Mouse (Mus musculus): ENCODE data around the gene Nckipsd. TPM values are rescaled to one million over a fixed set of nuclear protein-coding genes. Genes with fewer than 3 reads are reported as not detected.

The Nckipsd gene
- polyA plus RNA-seq, 1 experiment from 2014 or later, result 13.0 TPM

- H3K27ac ChIP-seq (ENCODE audit: low read depth, low read length), result peak within 1 kb of the TSS; percentile 54
- WGBS, result 1% methylated on average over 57 of the region's 70 CpGs
Measured at GRCm38 (mm10) chr9:108825820-108826699, 17.9 kb downstream of the Nckipsd start, which contains the start of gene Celsr3. Gene Celsr3 (plus strand): TSS chr9:108826320.

GRCm38 (mm10) chr9:108826700-108827340, 18.7 kb downstream of the Nckipsd start:
- Histone ChIP-seq H3K9ac (ENCODE audit: low read depth, low read length) (peak overlapping the region; percentile 70), H3K4me2 (replicated peaks; ENCODE audit: low read depth, low read length) (peak overlapping the region; percentile 66), H3K27ac (ENCODE audit: low read depth, low read length) (peak overlapping the region; percentile 30), H3K36me3 (ENCODE audit: control insufficient read depth, insufficient read depth, low read length) (no peaks in the 10 kb centered on the region), H3K4me3 (ENCODE audit: low read depth, low read length) (peak overlapping the region; percentile 56), H3K27me3 (ENCODE audit: control insufficient read depth, insufficient read depth, low read length) (peaks cover 31% of the 10 kb centered on the region), H3K9me3 (ENCODE audit: control insufficient read depth, low read length) (no peaks in the 10 kb centered on the region), H3K4me1 (replicated peaks; ENCODE audit: control insufficient read depth, insufficient read depth, low read length) (peaks cover 13% of the 10 kb centered on the region)
- 2% methylated on average over 39 of the region's 39 CpGs for WGBS
- peak; percentile 87 for DNase-seq (ENCODE audit: low spot score)
- ATAC-seq (ENCODE audit: low FRiP score), result no peak

More at GRCm38 (mm10) chr9:108825820-108826699, 17.9 kb downstream of the Nckipsd start, which contains the start of gene Celsr3:
- H3K4me1 ChIP-seq (replicated peaks; ENCODE audit: control insufficient read depth, insufficient read depth, low read length), result peaks cover 11% of the 10 kb centered on the region
- DNase-seq (ENCODE audit: low spot score) (peak; percentile 90), ATAC-seq (ENCODE audit: low FRiP score) (peak; percentile 64)
- H3K9ac ChIP-seq (ENCODE audit: low read depth, low read length), result peak within 1 kb of the TSS; percentile 70
- H3K9me3 ChIP-seq (ENCODE audit: control insufficient read depth, low read length), result no peaks in the 10 kb centered on the region
- peak within 1 kb of the TSS; percentile 66 for H3K4me2 ChIP-seq (replicated peaks; ENCODE audit: low read depth, low read length)
- H3K4me3 ChIP-seq (ENCODE audit: low read depth, low read length), result peak within 1 kb of the TSS; percentile 56
- H3K27me3 ChIP-seq (ENCODE audit: control insufficient read depth, insufficient read depth, low read length), result peaks cover 24% of the 10 kb centered on the region
- H3K36me3 ChIP-seq (ENCODE audit: control insufficient read depth, insufficient read depth, low read length), result no peaks in the 10 kb centered on the region

- no peak for ATAC-seq (ENCODE audit: low FRiP score)
- no peaks in the 10 kb centered on the region for H3K36me3 ChIP-seq (ENCODE audit: control insufficient read depth, insufficient read depth, low read length)
- peak overlapping the region; percentile 56 for H3K4me3 ChIP-seq (ENCODE audit: low read depth, low read length)
- H3K4me2 ChIP-seq (replicated peaks; ENCODE audit: low read depth, low read length), result peak overlapping the region; percentile 66
- 17% methylated on average over 34 of the region's 34 CpGs for WGBS
- DNase-seq (ENCODE audit: low spot score), result no peak
- H3K27ac ChIP-seq (ENCODE audit: low read depth, low read length), result peak overlapping the region; percentile 30; the same call in 1 of the 2 replicates
- H3K27me3 ChIP-seq (ENCODE audit: control insufficient read depth, insufficient read depth, low read length), result peaks cover 35% of the 10 kb centered on the region
- H3K9ac ChIP-seq (ENCODE audit: low read depth, low read length), result peak overlapping the region; percentile 70; the same call in 1 of the 2 replicates
- peaks cover 17% of the 10 kb centered on the region for H3K4me1 ChIP-seq (replicated peaks; ENCODE audit: control insufficient read depth, insufficient read depth, low read length)
- no peaks in the 10 kb centered on the region for H3K9me3 ChIP-seq (ENCODE audit: control insufficient read depth, low read length)
Measured at GRCm38 (mm10) chr9:108827454-108827853, 19.3 kb downstream of the Nckipsd start.

GRCm38 (mm10) chr9:108827906-108828305, 19.7 kb downstream of the Nckipsd start:
- Histone ChIP-seq H3K9me3 (ENCODE audit: control insufficient read depth, low read length) (no peaks in the 10 kb centered on the region), H3K27me3 (ENCODE audit: control insufficient read depth, insufficient read depth, low read length) (peaks cover 35% of the 10 kb centered on the region), H3K9ac (ENCODE audit: low read depth, low read length) (no peak overlapping the region), H3K4me3 (ENCODE audit: low read depth, low read length) (peak overlapping the region; percentile 56; the same call in 1 of the 2 replicates), H3K4me2 (replicated peaks; ENCODE audit: low read depth, low read length) (peak overlapping the region; percentile 66), H3K4me1 (replicated peaks; ENCODE audit: control insufficient read depth, insufficient read depth, low read length) (peaks cover 21% of the 10 kb centered on the region), H3K27ac (ENCODE audit: low read depth, low read length) (no peak overlapping the region), H3K36me3 (ENCODE audit: control insufficient read depth, insufficient read depth, low read length) (no peaks in the 10 kb centered on the region)
- WGBS, result 65% methylated on average over 18 of the region's 18 CpGs
- ATAC-seq (ENCODE audit: low FRiP score), result no peak
- no peak for DNase-seq (ENCODE audit: low spot score)

- Histone ChIP-seq H3K4me2 (replicated peaks; ENCODE audit: low read depth, low read length) (peak overlapping the region; percentile 80), H3K9me3 (ENCODE audit: control insufficient read depth, low read length) (no peaks in the 10 kb centered on the region), H3K9ac (ENCODE audit: low read depth, low read length) (no peak overlapping the region; the same call in 1 of the 2 replicates), H3K27me3 (ENCODE audit: control insufficient read depth, insufficient read depth, low read length) (peaks cover 24% of the 10 kb centered on the region), H3K36me3 (ENCODE audit: control insufficient read depth, insufficient read depth, low read length) (no peaks in the 10 kb centered on the region), H3K4me1 (replicated peaks; ENCODE audit: control insufficient read depth, insufficient read depth, low read length) (peaks cover 22% of the 10 kb centered on the region), H3K4me3 (ENCODE audit: low read depth, low read length) (peak overlapping the region; percentile 39), H3K27ac (ENCODE audit: low read depth, low read length) (no peak overlapping the region)
- DNase-seq (ENCODE audit: low spot score) (peak; percentile 35), ATAC-seq (ENCODE audit: low FRiP score) (no peak)
- 9% methylated on average over 23 of the region's 23 CpGs for WGBS
Measured at GRCm38 (mm10) chr9:108831637-108832036, 23.5 kb downstream of the Nckipsd start.

- no peak overlapping the region for H3K27ac ChIP-seq (ENCODE audit: low read depth, low read length)
Measured at GRCm38 (mm10) chr9:108832390-108833108, 24.4 kb downstream of the Nckipsd start.

GRCm38 (mm10) chr9:108842989-108843388, 34.8 kb downstream of the Nckipsd start:
- Histone ChIP-seq H3K27ac (ENCODE audit: low read depth, low read length) (no peak overlapping the region), H3K4me2 (replicated peaks; ENCODE audit: low read depth, low read length) (no peak overlapping the region), H3K4me1 (replicated peaks; ENCODE audit: control insufficient read depth, insufficient read depth, low read length) (no peaks in the 10 kb centered on the region), H3K4me3 (ENCODE audit: low read depth, low read length) (no peak overlapping the region), H3K9ac (ENCODE audit: low read depth, low read length) (no peak overlapping the region), H3K36me3 (ENCODE audit: control insufficient read depth, insufficient read depth, low read length) (peaks cover 5% of the 10 kb centered on the region; the same call in 1 of the 2 replicates), H3K27me3 (ENCODE audit: control insufficient read depth, insufficient read depth, low read length) (no peaks in the 10 kb centered on the region), H3K9me3 (ENCODE audit: control insufficient read depth, low read length) (no peaks in the 10 kb centered on the region)
- no peak for ATAC-seq (ENCODE audit: low FRiP score)
- DNase-seq (ENCODE audit: low spot score), result peak; percentile 11
- WGBS, result 23% methylated on average over 14 of the region's 14 CpGs

More at GRCm38 (mm10) chr9:108832390-108833108, 24.4 kb downstream of the Nckipsd start:
- peak; percentile 89 for DNase-seq (ENCODE audit: low spot score)
- Histone ChIP-seq H3K36me3 (ENCODE audit: control insufficient read depth, insufficient read depth, low read length) (no peaks in the 10 kb centered on the region), H3K4me2 (replicated peaks; ENCODE audit: low read depth, low read length) (peak overlapping the region; percentile 80), H3K9ac (ENCODE audit: low read depth, low read length) (no peak overlapping the region; the same call in 1 of the 2 replicates), H3K9me3 (ENCODE audit: control insufficient read depth, low read length) (no peaks in the 10 kb centered on the region), H3K4me1 (replicated peaks; ENCODE audit: control insufficient read depth, insufficient read depth, low read length) (peaks cover 16% of the 10 kb centered on the region), H3K27me3 (ENCODE audit: control insufficient read depth, insufficient read depth, low read length) (peaks cover 23% of the 10 kb centered on the region), H3K4me3 (ENCODE audit: low read depth, low read length) (peak overlapping the region; percentile 39)
- peak; percentile 94 for ATAC-seq (ENCODE audit: low FRiP score)
- 8% methylated on average over 39 of the region's 46 CpGs for WGBS

GRCm38 (mm10) chr9:108845390-108845789, 37.2 kb downstream of the Nckipsd start:
- Histone ChIP-seq H3K4me1 (replicated peaks; ENCODE audit: control insufficient read depth, insufficient read depth, low read length) (no peaks in the 10 kb centered on the region), H3K9ac (ENCODE audit: low read depth, low read length) (no peak overlapping the region), H3K9me3 (ENCODE audit: control insufficient read depth, low read length) (no peaks in the 10 kb centered on the region), H3K36me3 (ENCODE audit: control insufficient read depth, insufficient read depth, low read length) (0 out of 2 replicates have a peak, but pooled peaks cover 10% of the 10 kb centered on the region), H3K27ac (ENCODE audit: low read depth, low read length) (no peak overlapping the region), H3K4me2 (replicated peaks; ENCODE audit: low read depth, low read length) (no peak overlapping the region), H3K4me3 (ENCODE audit: low read depth, low read length) (no peak overlapping the region), H3K27me3 (ENCODE audit: control insufficient read depth, insufficient read depth, low read length) (no peaks in the 10 kb centered on the region)
- 0 out of 2 replicates have a peak, but pooled peaks have one; percentile 4 for ATAC-seq (ENCODE audit: low FRiP score)
- DNase-seq (ENCODE audit: low spot score), result no peak
- WGBS, result 63% methylated on average over 5 of the region's 5 CpGs
